Mouse (Mus musculus): ENCODE measurements around the gene Ipcef1. TPM values are rescaled to one million over a fixed set of nuclear protein-coding genes. Genes with fewer than 3 reads are reported as not detected.

The Ipcef1 gene
- total and polyA plus RNA-seq, 3 experiments, result 1.7 to 6.8 (median 4.1) TPM

- dilution Hi-C loops (cut with MboI; ENCODE audit: extremely low pct_ligation_motif_present, extremely low pct_unique_long_range_greater_than_20kb, low sequenced_read_pairs) (no loop called here), in situ Hi-C loops (cut with MboI; ENCODE audit: low pct_ligation_motif_present, low pct_unique_long_range_greater_than_20kb, low sequenced_read_pairs) (no loop called here)
- TF ChIP-seq RAD21 (IDR thresholded peaks at IDR 0.05; ENCODE audit: low read depth, low read length) (no peak), E2F4 (IDR thresholded peaks at IDR 0.05; ENCODE audit: insufficient replicate concordance, low read depth, low read length) (no peak), MYC (IDR thresholded peaks at IDR 0.05; ENCODE audit: low read depth, low read length) (no peak), POLR2AphosphoS2 (IDR thresholded peaks at IDR 0.05; ENCODE audit: low read depth, low read length) (no peak), HCFC1 (IDR thresholded peaks at IDR 0.05; ENCODE audit: low read depth, low read length) (no peak), ZNF384 (IDR thresholded peaks at IDR 0.05; ENCODE audit: low read depth, low read length) (no peak), RCOR1 (conservative IDR thresholded peaks at IDR 0.05; ENCODE audit: low read depth, low read length) (no peak), MEF2A (IDR thresholded peaks at IDR 0.05; ENCODE audit: borderline replicate concordance, low read depth, low read length) (no peak), MAZ (IDR thresholded peaks at IDR 0.05; ENCODE audit: low read depth, low read length) (no peak), BHLHE40 (IDR thresholded peaks at IDR 0.05; ENCODE audit: low read depth, low read length) (no peak), ZC3H11A (IDR thresholded peaks at IDR 0.05; ENCODE audit: low read depth, low read length) (no peak), SMC3 (IDR thresholded peaks at IDR 0.05; ENCODE audit: low read depth, low read length) (no peak), ZMIZ1 (IDR thresholded peaks at IDR 0.05; ENCODE audit: low read depth, low read length) (no peak), POLR2A (IDR thresholded peaks at IDR 0.05; ENCODE audit: low read depth, low read length) (no peak)
- H3K27ac ChIP-seq (ENCODE audit: insufficient read depth, low read depth), result no peak overlapping the region
- DNase-seq (ENCODE audit: extremely low read depth), result no peak
- H3K9ac ChIP-seq (ENCODE audit: insufficient read depth, low read depth), result no peak overlapping the region
- H3K4me1 ChIP-seq (ENCODE audit: control insufficient read depth in 1 of 2, insufficient read depth in 2 of 2), result 0 out of 4 replicates have a peak, but pooled peaks cover 0 to 4% of the 10 kb centered on the region in 2 experiments
- H3K9me3 ChIP-seq (replicated peaks; ENCODE audit: low read length), result no peaks in the 10 kb centered on the region
- no peak overlapping the region for H3K4me3 ChIP-seq (replicated peaks in 1 of 3; ENCODE audit: low read depth in 2 of 3, low read length in 2 of 3, poor library complexity in 1 of 3)
- no peaks in the 10 kb centered on the region for H3K27me3 ChIP-seq (replicated peaks)
- no peaks in the 10 kb centered on the region for H3K36me3 ChIP-seq (replicated peaks in 1 of 2; ENCODE audit: control insufficient read depth in 1 of 2, insufficient read depth in 1 of 2, low read length in 1 of 2)
- H3K79me2 ChIP-seq (replicated peaks; ENCODE audit: control insufficient read depth, extremely low read depth, insufficient read depth, poor library complexity, severe bottlenecking), result no peaks in the 10 kb centered on the region
- H3K4me2 ChIP-seq (ENCODE audit: insufficient read depth, low read depth, poor library complexity, severe bottlenecking), result no peak overlapping the region
Observed at GRCm38 (mm10) chr10:6900126-6900525, 152.2 kb downstream of the Ipcef1 start.

- Histone ChIP-seq H3K4me3 (replicated peaks in 1 of 3; ENCODE audit: low read depth in 2 of 3, low read length in 2 of 3, poor library complexity in 1 of 3) (no peak overlapping the region), H3K9ac (ENCODE audit: insufficient read depth, low read depth) (no peak overlapping the region), H3K9me3 (replicated peaks; ENCODE audit: low read length) (no peaks in the 10 kb centered on the region), H3K79me2 (replicated peaks; ENCODE audit: control insufficient read depth, extremely low read depth, insufficient read depth, poor library complexity, severe bottlenecking) (no peaks in the 10 kb centered on the region), H3K27ac (ENCODE audit: insufficient read depth, low read depth) (no peak overlapping the region), H3K4me1 (ENCODE audit: control insufficient read depth in 1 of 2, insufficient read depth in 2 of 2) (peaks cover 0 to 4% of the 10 kb centered on the region in 2 experiments; a peak in 2 of 4 replicates), H3K36me3 (replicated peaks in 1 of 2; ENCODE audit: control insufficient read depth in 1 of 2, insufficient read depth in 1 of 2, low read length in 1 of 2) (peaks cover 0 to 3% of the 10 kb centered on the region in 2 experiments), H3K4me2 (ENCODE audit: insufficient read depth, low read depth, poor library complexity, severe bottlenecking) (no peak overlapping the region), H3K27me3 (replicated peaks) (no peaks in the 10 kb centered on the region)
- dilution Hi-C loops (cut with MboI; ENCODE audit: extremely low pct_ligation_motif_present, extremely low pct_unique_long_range_greater_than_20kb, low sequenced_read_pairs), result no loop called here
- in situ Hi-C loops (cut with MboI; ENCODE audit: low pct_ligation_motif_present, low pct_unique_long_range_greater_than_20kb, low sequenced_read_pairs), result loop anchor here (25.0 kb wide), 1 partner anchor 116 kb away; no protein-coding TSS in a partner anchor
- TF ChIP-seq PAX5 (IDR thresholded peaks at IDR 0.05; ENCODE audit: low read length) (no peak), NELFE (IDR thresholded peaks at IDR 0.05; ENCODE audit: low read depth, low read length) (no peak), ELF1 (IDR thresholded peaks at IDR 0.05; ENCODE audit: low read depth, low read length) (no peak), USF2 (conservative IDR thresholded peaks at IDR 0.05; ENCODE audit: low read depth, low read length) (no peak), CTCF (conservative IDR thresholded peaks at IDR 0.05 in 1 of 2, IDR thresholded peaks at IDR 0.05 in 1 of 2; ENCODE audit: low read depth in 2 of 2, low read length in 2 of 2) (no peak), NRF1 (IDR thresholded peaks at IDR 0.05; ENCODE audit: low read depth, low read length) (no peak), TBP (conservative IDR thresholded peaks at IDR 0.05; ENCODE audit: low read depth, low read length) (no peak), CHD2 (IDR thresholded peaks at IDR 0.05; ENCODE audit: low read length) (no peak), JUND (conservative IDR thresholded peaks at IDR 0.05; ENCODE audit: low read depth, low read length) (no peak), CHD1 (IDR thresholded peaks at IDR 0.05; ENCODE audit: low read depth, low read length) (no peak), POLR2AphosphoS2 (IDR thresholded peaks at IDR 0.05; ENCODE audit: low read depth, low read length) (no peak), UBTF (IDR thresholded peaks at IDR 0.05; ENCODE audit: low read depth, low read length) (no peak), ZNF384 (IDR thresholded peaks at IDR 0.05; ENCODE audit: low read depth, low read length) (no peak), USF1 (IDR thresholded peaks at IDR 0.05; ENCODE audit: low read depth, low read length) (no peak), POLR2A (IDR thresholded peaks at IDR 0.05; ENCODE audit: low read depth, low read length) (no peak), JUN (IDR thresholded peaks at IDR 0.05; ENCODE audit: insufficient read depth, low read depth, low read length) (no peak), ZC3H11A (IDR thresholded peaks at IDR 0.05; ENCODE audit: low read depth, low read length) (no peak), ZMIZ1 (IDR thresholded peaks at IDR 0.05; ENCODE audit: low read depth, low read length) (no peak), MAZ (IDR thresholded peaks at IDR 0.05; ENCODE audit: low read depth, low read length) (no peak)
- DNase-seq (ENCODE audit: extremely low read depth), result no peak
Observed at GRCm38 (mm10) chr10:6896659-6897303, 155.5 kb downstream of the Ipcef1 start.

All from CH12.LX (cell line).